Mouse (Mus musculus) forebrain, embryonic 14.5 days (tissue): ENCODE measurements at regions not wholly inside any gene's neighbourhood (a gene's known extent, or its start where the extent isn't known, plus 50 kb on each side); places are given as distances from the start of the nearest gene placed in this dataset.

Experiments
- ATAC-seq: fragments of 200-750 bp; cut with Nextera tagmentation; 2 replicates; pipeline ENCODE4 v1.8.0; 2017; ENCODE audit warnings: mild to moderate bottlenecking, moderate library complexity
- DNase-seq: peaks from one replicate; pipeline ENCODE4 v3.0.0-alpha.2; 2015; ENCODE audit warnings: low spot score
- H3K27ac ChIP-seq: fragments of 300-500 bp; sonication (generic); 2 replicates; pipeline ENCODE4 v1.5.1; 2014; ENCODE audit warnings: low read depth, mild to moderate bottlenecking, control low read depth, low read length, moderate library complexity
- H3K27me3 ChIP-seq: fragments of 300-500 bp; sonication (generic); replicated peaks from 2 replicates; pipeline ENCODE4 v1.6.1; 2014; ENCODE audit warnings: low read length, control low read depth, mixed read lengths; ENCODE audit not compliant: control insufficient read depth, insufficient read depth
- H3K36me3 ChIP-seq: fragments of 300-500 bp; sonication (generic); 2 replicates; pipeline ENCODE4 v1.6.1; 2014; ENCODE audit warnings: low read length, control low read depth; ENCODE audit not compliant: control insufficient read depth, insufficient read depth
- H3K4me1 ChIP-seq: fragments of 300-500 bp; sonication (generic); 2 replicates; pipeline ENCODE4 v1.6.1; 2014; ENCODE audit warnings: antibody characterized with exemption, low read length, control low read depth; ENCODE audit not compliant: control insufficient read depth, insufficient read depth
- H3K4me2 ChIP-seq: fragments of 300-500 bp; sonication (generic); 2 replicates; pipeline ENCODE4 v1.6.1; 2014; ENCODE audit warnings: mild to moderate bottlenecking, control low read depth, low read length
- H3K4me3 ChIP-seq: fragments of 300-500 bp; sonication (generic); 2 replicates; pipeline ENCODE4 v1.5.1; 2014; ENCODE audit warnings: low read depth, low read length, control low read depth
- H3K9ac ChIP-seq: fragments of 300-500 bp; sonication (generic); 2 replicates; pipeline ENCODE4 v1.6.1; 2014; ENCODE audit warnings: mild to moderate bottlenecking, low read length, control low read depth, moderate library complexity
- H3K9me3 ChIP-seq: fragments of 300-500 bp; sonication (generic); replicated peaks from 2 replicates; pipeline ENCODE4 v1.6.1; 2016; ENCODE audit warnings: low read length, control low read depth, mixed read lengths; ENCODE audit not compliant: control insufficient read depth
- WGBS: fragments of 180-500 bp; shearing (Covaris S2); extraction: QIAGEN DNeasy Blood & Tissue Kit; methylation state at CpG from one replicate; pipeline ENCODE4 v1.1.7; 2014; 5-methylcytosine and 5-hydroxymethylcytosine counted together

- Histone ChIP-seq H3K36me3 (no peaks in the 10 kb centered on the region), H3K9ac (no peak overlapping the region), H3K27me3 (no peaks in the 10 kb centered on the region), H3K4me1 (no peaks in the 10 kb centered on the region), H3K27ac (no peak overlapping the region), H3K4me2 (no peak overlapping the region), H3K9me3 (no peaks in the 10 kb centered on the region), H3K4me3 (no peak overlapping the region)
- DNase-seq (no peak), ATAC-seq (no peak)
- no CpG with 5 or more reads among the region's 1 CpGs for WGBS
Measured at GRCm38 (mm10) chr3:16369629-16370028, 363.4 kb upstream of the Gm5150 start.

- Histone ChIP-seq H3K4me3 (no peak overlapping the region), H3K4me2 (no peak overlapping the region), H3K4me1 (no peaks in the 10 kb centered on the region), H3K27ac (no peak overlapping the region), H3K27me3 (no peaks in the 10 kb centered on the region), H3K9me3 (no peaks in the 10 kb centered on the region), H3K9ac (no peak overlapping the region), H3K36me3 (no peaks in the 10 kb centered on the region)
- WGBS, result 84% methylated on average over 3 of the region's 3 CpGs
- ATAC-seq, result no peak
- DNase-seq, result no peak
Measured at GRCm38 (mm10) chr3:16363134-16363533, 356.9 kb upstream of the Gm5150 start.

- H3K9ac ChIP-seq, result no peak overlapping the region
- H3K4me3 ChIP-seq, result no peak overlapping the region
- ATAC-seq, result no peak
- H3K27ac ChIP-seq, result no peak overlapping the region
- no peaks in the 10 kb centered on the region for H3K27me3 ChIP-seq
- H3K4me1 ChIP-seq, result no peaks in the 10 kb centered on the region
- DNase-seq, result no peak
- H3K4me2 ChIP-seq, result no peak overlapping the region
- H3K9me3 ChIP-seq, result no peaks in the 10 kb centered on the region
- no peaks in the 10 kb centered on the region for H3K36me3 ChIP-seq
Measured at GRCm38 (mm10) chr3:16358999-16359398, 352.8 kb upstream of the Gm5150 start.

- ATAC-seq, result no peak
- no peak for DNase-seq
- no peak overlapping the region for H3K9ac ChIP-seq
- no peaks in the 10 kb centered on the region for H3K27me3 ChIP-seq
- H3K4me2 ChIP-seq, result no peak overlapping the region
- no peaks in the 10 kb centered on the region for H3K9me3 ChIP-seq
- H3K36me3 ChIP-seq, result no peaks in the 10 kb centered on the region
- H3K4me3 ChIP-seq, result no peak overlapping the region
- H3K27ac ChIP-seq, result no peak overlapping the region
- no peaks in the 10 kb centered on the region for H3K4me1 ChIP-seq
Measured at GRCm38 (mm10) chr3:16330750-16331149, 324.5 kb upstream of the Gm5150 start.

GRCm38 (mm10) chr3:16310834-16311233 is 304.6 kb upstream of the Gm5150 start:
- Histone ChIP-seq H3K9ac (no peak overlapping the region), H3K27me3 (no peaks in the 10 kb centered on the region), H3K27ac (no peak overlapping the region), H3K4me1 (no peaks in the 10 kb centered on the region), H3K4me2 (no peak overlapping the region), H3K4me3 (no peak overlapping the region), H3K36me3 (no peaks in the 10 kb centered on the region), H3K9me3 (no peaks in the 10 kb centered on the region)
- peak; percentile 71 for DNase-seq
- ATAC-seq, result peak; percentile 68
- 46% methylated on average over 3 of the region's 3 CpGs for WGBS

- H3K9me3 ChIP-seq, result no peaks in the 10 kb centered on the region
- H3K4me1 ChIP-seq, result no peaks in the 10 kb centered on the region
- DNase-seq (no peak), ATAC-seq (no peak)
- no peak overlapping the region for H3K4me3 ChIP-seq
- no peaks in the 10 kb centered on the region for H3K36me3 ChIP-seq
- no peak overlapping the region for H3K9ac ChIP-seq
- no peaks in the 10 kb centered on the region for H3K27me3 ChIP-seq
- H3K4me2 ChIP-seq, result no peak overlapping the region
- 90% methylated on average over 1 of the region's 1 CpGs for WGBS
- no peak overlapping the region for H3K27ac ChIP-seq
Measured at GRCm38 (mm10) chr3:16277407-16277806, 271.2 kb upstream of the Gm5150 start.
